Comparison of ENCODE assay signal across 8 mouse cellular contexts in genomic region chr16:10522811-10523210, GRCm38 (mm10). TPM values are rescaled to one million over a fixed set of nuclear protein-coding genes. Genes with fewer than 3 reads are reported as not detected.
DNase-seq lines count a peak whose midpoint lies in the region; ATAC-seq and TF ChIP-seq lines count a peak whose summit lies in the region.

No protein-coding gene starts in this region.

- no peak for TF ChIP-seq EP300 in lung, postnatal 0 days (IDR thresholded peaks at IDR 0.05)

- peak; percentile 69 for TF ChIP-seq CTCF in cerebellum, adult 2 months (IDR thresholded peaks at IDR 0.05; ENCODE audit: borderline replicate concordance, insufficient read depth, low read depth, low read length)
- peak; percentile 67 for TF ChIP-seq CTCF in cortical plate, adult 2 months (IDR thresholded peaks at IDR 0.05; ENCODE audit: extremely low read depth, insufficient read depth, low read length)
- TF ChIP-seq CTCF in kidney, postnatal 0 days (IDR thresholded peaks at IDR 0.05; ENCODE audit: low read depth) = peak; percentile 81
- peak; percentile 83 for TF ChIP-seq CTCF in lung, postnatal 0 days (IDR thresholded peaks at IDR 0.05)

- H3K4me3 ChIP-seq in cerebellum, adult 2 months (replicated peaks; ENCODE audit: insufficient read depth, low read depth, low read length) = no peak overlapping the region
- no peak overlapping the region for H3K4me3 ChIP-seq in neural tube, embryonic 15.5 days (replicated peaks)
- H3K4me3 ChIP-seq in cortical plate, adult 2 months (ENCODE audit: insufficient read depth, low read length) = no peak overlapping the region
- no peak overlapping the region for H3K4me3 ChIP-seq in kidney, postnatal 0 days (replicated peaks; ENCODE audit: low read depth, low read length)
- no peak overlapping the region for H3K4me3 ChIP-seq in lung, postnatal 0 days (ENCODE audit: low read depth, low read length)

- no peak overlapping the region for H3K9ac ChIP-seq in neural tube, embryonic 15.5 days (replicated peaks)
- H3K9ac ChIP-seq in kidney, postnatal 0 days (ENCODE audit: low read depth, low read length) = no peak overlapping the region
- H3K9ac ChIP-seq in lung, postnatal 0 days (replicated peaks; ENCODE audit: low read depth) = no peak overlapping the region

- ATAC-seq in cerebellum, adult (ENCODE audit: insufficient number of reproducible peaks, low FRiP score, low TSS enrichment) = no peak
- no peak for ATAC-seq in neural tube, embryonic 15.5 days (ENCODE audit: low FRiP score)
- no peak for ATAC-seq in kidney, postnatal 0 days (replicated peaks; ENCODE audit: low FRiP score, low read depth)
- ATAC-seq in lung, postnatal 0 days = peak; percentile 25; the same call in 1 of the 2 replicates

- H3K27ac ChIP-seq in cerebellum, adult 2 months (ENCODE audit: insufficient read depth, low read length) = no peak overlapping the region
- H3K27ac ChIP-seq in neural tube, embryonic 15.5 days (replicated peaks) = no peak overlapping the region
- H3K27ac ChIP-seq in cortical plate, adult 2 months (ENCODE audit: insufficient read depth, low read length) = no peak overlapping the region
- H3K27ac ChIP-seq in kidney, postnatal 0 days = no peak overlapping the region
- H3K27ac ChIP-seq in lung, postnatal 0 days (ENCODE audit: low read length) = no peak overlapping the region

- WGBS in cerebellum, adult 2 months = 100% methylated on average over 1 of the region's 1 CpGs
- 82% methylated on average over 1 of the region's 1 CpGs for WGBS in neural tube, embryonic 15.5 days
- WGBS in kidney, postnatal 0 days = 76% methylated on average over 1 of the region's 1 CpGs
- 88% methylated on average over 1 of the region's 1 CpGs for WGBS in lung, postnatal 0 days

- no peak for TF ChIP-seq POLR2A in cerebellum, adult 2 months (IDR thresholded peaks at IDR 0.05; ENCODE audit: borderline replicate concordance, insufficient read depth, low read length)
- no peak for TF ChIP-seq POLR2A in cortical plate, adult 2 months (IDR thresholded peaks at IDR 0.05; ENCODE audit: extremely low read depth, insufficient read depth, low read length)

- H3K27me3 ChIP-seq in cerebellum, adult 2 months (ENCODE audit: control insufficient read depth, insufficient read depth, low read length) = no peaks in the 10 kb centered on the region
- H3K27me3 ChIP-seq in neural tube, embryonic 15.5 days (replicated peaks) = no peaks in the 10 kb centered on the region
- H3K27me3 ChIP-seq in kidney, postnatal 0 days (ENCODE audit: insufficient read depth, low read length) = no peaks in the 10 kb centered on the region
- no peaks in the 10 kb centered on the region for H3K27me3 ChIP-seq in lung, postnatal 0 days (replicated peaks; ENCODE audit: insufficient read depth, low read length)

- H3K9me3 ChIP-seq in neural tube, embryonic 15.5 days (replicated peaks) = no peaks in the 10 kb centered on the region
- no peaks in the 10 kb centered on the region for H3K9me3 ChIP-seq in kidney, postnatal 0 days (replicated peaks; ENCODE audit: low read length)
- no peaks in the 10 kb centered on the region for H3K9me3 ChIP-seq in lung, postnatal 0 days (ENCODE audit: low read length)

- peaks cover 27% of the 10 kb centered on the region for H3K4me1 ChIP-seq in cerebellum, adult 2 months (ENCODE audit: control insufficient read depth, insufficient read depth, low read length)
- no peaks in the 10 kb centered on the region for H3K4me1 ChIP-seq in neural tube, embryonic 15.5 days
- H3K4me1 ChIP-seq in cortical plate, adult 2 months (ENCODE audit: control insufficient read depth, insufficient read depth, low read length) = no peaks in the 10 kb centered on the region
- H3K4me1 ChIP-seq in kidney, postnatal 0 days (replicated peaks; ENCODE audit: insufficient read depth, low read length) = no peaks in the 10 kb centered on the region
- no peaks in the 10 kb centered on the region; the same call in 1 of the 2 replicates for H3K4me1 ChIP-seq in lung, postnatal 0 days (ENCODE audit: insufficient read depth, low read depth, low read length)

- no peaks in the 10 kb centered on the region for H3K36me3 ChIP-seq in neural tube, embryonic 15.5 days
- H3K36me3 ChIP-seq in kidney, postnatal 0 days (ENCODE audit: insufficient read depth, low read length) = no peaks in the 10 kb centered on the region
- H3K36me3 ChIP-seq in lung, postnatal 0 days (ENCODE audit: insufficient read depth, low read length) = no peaks in the 10 kb centered on the region

- peak; percentile 54 to 70 for DNase-seq in cerebellum, adult 2 months
- DNase-seq in neural tube, embryonic 10.5 days (ENCODE audit: extremely low spot score, low spot score) = peak; percentile 67
- DNase-seq in kidney, postnatal 0 days (ENCODE audit: low spot score) = peak; percentile 67
- DNase-seq in lung, postnatal 0 days (ENCODE audit: low spot score) = peak; percentile 73
- DNase-seq in spleen, adult 12 weeks (ENCODE audit: low spot score) = peak; percentile 54

- H3K4me2 ChIP-seq in neural tube, embryonic 15.5 days = no peak overlapping the region
- H3K4me2 ChIP-seq in kidney, postnatal 0 days (ENCODE audit: low read length) = no peak overlapping the region
- H3K4me2 ChIP-seq in lung, postnatal 0 days (replicated peaks; ENCODE audit: low read depth, low read length) = no peak overlapping the region

RNA-seq across cellular contexts. Expression of gene Dexi, which starts 20.0 kb away (rescaled TPM):
- polyA plus RNA-seq in cerebellum, adult 2 months (2012; rRNA removed) = 126 and 143 TPM in 2 replicates
- polyA plus RNA-seq in neural tube, embryonic 15.5 days (2015; fragmentation: Nextera tagmentation; extraction: Ambion mirVana) = 17.4 and 18.3 TPM in 2 replicates
- 84.5 and 85.3 TPM in 2 replicates for polyA plus RNA-seq in cortical plate, adult 2 months (2012; rRNA removed)
- 17.3 and 21.7 TPM in 2 replicates for polyA plus RNA-seq in kidney, postnatal 0 days (2015; fragmentation: Nextera tagmentation; extraction: Ambion mirVana)
- 19.2 and 19.4 TPM in 2 replicates for polyA plus RNA-seq in lung, postnatal 0 days (2015; fragmentation: Nextera tagmentation; extraction: Ambion mirVana)

RNA-seq across cellular contexts. Expression of gene Clec16a, which starts 22.3 kb away (rescaled TPM):
- 48.7 and 51.2 TPM in 2 replicates for polyA plus RNA-seq in cerebellum, adult 2 months (2012; rRNA removed)
- polyA plus RNA-seq in neural tube, embryonic 15.5 days (2015; fragmentation: Nextera tagmentation; extraction: Ambion mirVana) = 62.6 and 71.6 TPM in 2 replicates
- polyA plus RNA-seq in cortical plate, adult 2 months (2012; rRNA removed) = 46.2 and 49.3 TPM in 2 replicates
- polyA plus RNA-seq in kidney, postnatal 0 days (2015; fragmentation: Nextera tagmentation; extraction: Ambion mirVana) = 32.5 and 35.0 TPM in 2 replicates
- 32.0 and 34.6 TPM in 2 replicates for polyA plus RNA-seq in lung, postnatal 0 days (2015; fragmentation: Nextera tagmentation; extraction: Ambion mirVana)

RNA-seq across cellular contexts. Expression of gene Ciita, which starts 43.0 kb away (rescaled TPM):
- 0.11 and 0.22 TPM in 2 replicates for polyA plus RNA-seq in cerebellum, adult 2 months (2012; rRNA removed)
- 0.47 and 3.4 TPM in 2 replicates for polyA plus RNA-seq in neural tube, embryonic 15.5 days (2015; fragmentation: Nextera tagmentation; extraction: Ambion mirVana)
- polyA plus RNA-seq in cortical plate, adult 2 months (2012; rRNA removed) = 0.06 and 0.08 TPM in 2 replicates
- polyA plus RNA-seq in kidney, postnatal 0 days (2015; fragmentation: Nextera tagmentation; extraction: Ambion mirVana) = 0.93 and 0.95 TPM in 2 replicates
- polyA plus RNA-seq in lung, postnatal 0 days (2015; fragmentation: Nextera tagmentation; extraction: Ambion mirVana) = 1.3 and 1.4 TPM in 2 replicates
